Mouse (Mus musculus) adrenal gland, postnatal 4 days (tissue): Measurements from ENCODE around the gene Dgcr2. TPM values are rescaled to one million over a fixed set of nuclear protein-coding genes. Genes with fewer than 3 reads are reported as not detected.

Source experiments
- DNase-seq, 2 experiments: peaks; one replicate each; pipeline ENCODE4 v3.0.0; 2021 to 2022; ENCODE audit warnings: low spot score in 2 of 2, mixed read lengths in 2 of 2
- total RNA-seq, 2 experiments: library from RNA; stranded (reverse); gene quantifications; 2 replicates each; pipeline ENCODE4 v1.2.3; 2021

Gene Dgcr2
- total RNA-seq, 2 experiments from 2014 or later = 81.6 to 84.4 TPM

DNA sequence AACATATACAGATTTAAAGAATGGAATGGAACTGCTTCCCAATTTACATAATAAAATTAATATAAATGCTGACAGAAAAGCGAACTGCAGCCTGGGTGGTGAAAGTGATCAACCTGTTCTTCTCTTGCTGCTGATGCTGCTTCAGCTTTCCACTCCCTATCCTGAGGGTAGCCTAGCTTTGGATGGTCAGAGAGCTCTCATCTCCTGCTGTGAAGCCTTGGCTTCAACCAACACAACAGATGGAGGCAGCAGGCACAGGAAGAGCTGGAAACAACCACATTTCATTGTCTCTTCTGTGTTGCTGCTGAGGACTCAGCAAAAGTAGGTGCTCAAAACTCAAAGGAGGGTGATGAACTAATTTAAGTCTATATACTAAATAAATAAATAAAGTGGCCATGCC, 46.5 kb downstream of the Dgcr2 start:
- DNase-seq = no peak

DNA sequence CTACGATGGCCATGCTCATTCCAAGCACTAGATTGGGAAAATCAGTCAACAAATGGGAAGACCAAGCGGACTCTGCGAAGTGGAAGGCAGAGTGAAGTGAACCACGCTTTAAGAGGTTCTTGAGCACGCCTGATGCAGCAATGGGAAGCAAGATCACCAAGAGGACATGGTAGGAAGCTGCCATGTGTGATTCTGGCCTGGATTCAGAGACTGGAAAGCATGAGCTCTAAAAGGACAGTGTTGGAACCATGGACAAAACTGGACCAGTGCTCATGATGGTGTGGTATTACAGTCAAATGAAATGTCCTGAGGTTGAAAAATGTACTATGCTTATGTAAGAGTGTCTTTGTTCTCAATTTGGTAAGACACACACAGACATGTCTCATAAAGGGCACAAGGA, 47.0 kb downstream of the Dgcr2 start:
- no peak for DNase-seq

DNA sequence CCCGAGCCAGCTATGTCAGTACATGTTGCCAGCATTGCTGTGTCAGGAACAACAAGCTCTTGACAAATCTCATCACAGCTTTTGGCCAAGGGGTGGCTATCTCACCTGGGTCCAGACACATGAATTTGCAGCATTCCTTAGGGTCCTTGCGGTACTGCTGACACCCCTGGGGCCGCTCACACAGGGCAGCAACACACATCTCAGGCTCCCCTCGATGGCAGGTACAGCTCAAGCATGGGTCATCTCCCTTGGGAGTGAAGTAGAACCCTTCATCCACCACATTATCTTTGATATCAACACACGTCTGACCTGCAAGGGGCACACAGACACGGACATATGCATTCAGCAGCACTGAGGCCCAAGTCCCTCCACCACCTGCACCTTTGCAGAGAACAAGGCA, 48.9 kb downstream of the Dgcr2 start:
- DNase-seq = no peak

DNA sequence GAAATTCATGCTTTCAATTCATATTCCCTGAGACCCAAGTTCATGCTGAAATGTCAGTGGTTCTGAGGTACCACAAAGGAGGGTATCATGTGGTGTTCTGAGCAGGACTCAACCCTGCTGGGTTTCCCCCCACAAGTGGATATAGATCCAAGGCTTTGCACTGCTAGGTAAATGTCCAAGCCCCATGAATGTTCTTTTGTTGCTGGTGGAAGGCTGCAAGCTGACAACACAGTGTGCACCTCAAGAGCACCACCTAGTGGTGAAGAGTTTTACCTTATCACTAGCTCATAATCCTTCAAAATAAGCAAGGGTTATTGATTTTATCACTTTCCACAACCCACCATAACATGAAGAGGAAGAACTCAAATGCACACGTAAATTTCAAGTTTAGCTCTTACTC, 49.4 kb downstream of the Dgcr2 start:
- no peak for DNase-seq

DNA sequence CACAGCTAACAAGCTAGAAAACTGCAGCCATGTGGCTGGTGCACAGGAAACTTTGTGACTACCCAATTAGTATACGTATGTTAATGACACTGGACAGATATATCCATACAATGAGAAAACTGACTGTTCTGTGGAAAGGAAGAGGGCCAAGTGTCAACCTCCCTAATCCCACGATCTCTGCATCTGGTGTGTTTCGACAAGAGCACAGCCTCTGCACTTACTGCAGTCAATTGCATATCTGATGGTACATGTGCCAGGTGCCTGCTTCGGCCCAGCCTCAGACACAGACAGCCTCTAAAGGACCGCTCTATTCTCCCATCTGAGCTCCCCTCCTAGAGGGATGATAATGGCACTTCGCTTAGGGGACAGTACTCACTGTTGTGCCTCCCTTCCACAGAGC, 49.9 kb downstream of the Dgcr2 start:
- no peak for DNase-seq

DNA sequence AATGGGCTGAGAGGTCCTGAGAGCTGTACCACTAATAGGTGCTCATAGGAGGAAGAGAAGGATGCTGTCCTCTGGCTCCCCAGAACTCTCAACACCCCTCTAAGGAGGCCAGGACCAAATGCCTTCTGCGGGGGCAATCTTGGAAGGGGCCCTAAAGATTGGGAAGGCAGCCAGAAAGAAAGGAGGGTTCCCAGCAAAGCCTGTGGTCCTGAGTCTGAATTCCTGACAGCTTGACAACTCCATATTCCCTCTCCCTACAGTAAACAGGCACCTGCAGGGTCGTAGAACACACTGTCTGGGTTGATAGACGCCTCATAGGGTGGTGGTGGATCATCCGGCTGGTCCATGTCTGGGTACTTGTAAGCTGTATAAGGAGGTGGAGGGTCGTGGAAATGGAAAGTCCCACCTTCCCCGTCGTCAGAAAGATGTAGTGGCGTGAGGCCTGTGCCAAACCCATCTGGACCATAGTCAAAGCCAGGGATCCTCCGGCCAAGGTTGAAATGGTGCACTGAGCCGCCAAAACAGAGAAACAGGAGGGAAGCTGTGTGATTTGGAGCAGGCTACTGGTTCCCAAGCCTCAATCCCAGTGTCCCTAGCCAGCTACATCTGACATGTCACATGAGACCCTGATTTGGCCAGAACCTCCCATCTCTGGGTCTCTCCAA, 54.5 kb downstream of the Dgcr2 start:
- no peak for DNase-seq

DNA sequence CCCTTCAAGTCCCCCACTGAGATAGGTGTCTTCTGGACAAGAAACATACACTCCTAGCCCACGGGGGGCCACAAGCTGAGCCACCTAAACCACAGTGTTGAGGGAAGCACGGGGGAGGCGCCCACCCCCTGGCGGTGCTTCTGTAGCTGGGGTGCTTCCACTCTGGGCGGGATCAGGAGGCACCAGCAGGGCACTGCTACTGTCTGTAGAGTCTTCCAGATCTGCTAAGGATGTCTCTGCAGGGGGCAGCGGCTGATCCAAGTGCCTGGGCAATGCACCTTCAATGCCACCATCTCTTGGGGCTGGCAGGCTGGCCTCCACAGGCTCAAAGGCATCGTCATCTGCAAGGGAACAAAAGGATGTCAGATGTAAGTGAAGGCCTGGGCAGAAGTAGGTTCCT, 55.9 kb downstream of the Dgcr2 start:
- DNase-seq = no peak

DNA sequence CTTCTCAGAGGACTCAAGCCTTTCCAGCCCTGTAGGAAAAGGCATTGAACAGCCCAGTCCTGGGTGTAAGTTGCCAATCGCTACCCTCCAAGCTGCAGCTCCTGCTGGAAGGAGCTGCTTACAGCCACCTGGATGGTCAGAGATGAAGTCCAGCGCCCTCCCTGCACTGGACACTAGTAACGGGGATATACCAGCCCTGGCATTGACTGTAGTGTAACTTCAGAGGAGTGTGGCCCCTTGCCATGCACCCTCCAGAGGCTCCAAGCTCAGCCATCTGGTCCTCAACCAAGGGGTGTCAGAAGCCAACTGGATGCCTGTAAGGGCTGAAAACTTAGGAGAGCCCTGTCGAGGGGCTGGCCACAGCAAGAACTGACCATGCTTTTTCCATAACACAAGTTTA, 58.4 kb downstream of the Dgcr2 start:
- no peak for DNase-seq

DNA sequence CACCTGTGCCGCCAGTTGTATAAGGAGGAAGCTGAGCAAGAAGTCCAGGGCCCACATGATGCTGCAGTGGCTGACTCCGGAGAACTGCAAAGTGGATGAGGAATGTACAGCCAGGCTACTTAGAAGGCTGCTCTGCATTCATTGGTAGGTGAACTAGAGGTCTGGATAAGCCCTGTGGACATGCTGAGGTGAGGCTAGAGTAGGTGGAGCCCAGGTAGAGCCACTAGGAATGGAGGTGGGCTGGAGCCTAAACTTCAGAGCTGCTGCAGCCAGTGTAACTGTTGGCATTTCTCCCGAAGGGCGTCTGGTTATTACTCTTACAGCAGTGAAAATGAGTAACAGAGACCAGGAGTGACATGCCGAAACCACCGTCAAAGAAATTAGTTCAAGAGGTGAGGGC, 60.3 kb downstream of the Dgcr2 start, which contains the start of gene Car15:
Car15 (minus strand) TSS at position 314 of the 400 bp plus-strand sequence.
- DNase-seq = no peak

DNA sequence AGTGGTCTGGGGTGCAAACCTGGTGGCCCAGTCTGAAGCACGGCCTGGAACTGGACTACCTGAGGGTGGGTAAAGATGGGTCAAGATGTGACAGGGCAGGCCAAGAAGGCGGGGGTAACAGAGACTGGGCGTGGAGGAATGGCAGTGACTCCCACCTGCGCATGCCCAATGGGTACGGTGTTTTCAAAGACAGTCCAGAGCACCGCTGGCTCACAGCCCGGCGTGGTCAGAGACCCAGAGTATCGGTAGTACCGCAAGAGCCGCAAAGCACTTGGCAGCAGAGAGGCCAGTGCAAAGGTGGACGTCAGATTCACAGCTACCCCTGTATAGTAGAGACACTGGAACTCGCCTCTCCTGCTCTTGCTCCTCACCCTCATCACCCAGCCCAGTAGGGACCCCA, 62.9 kb downstream of the Dgcr2 start:
- DNase-seq = no peak

DNA sequence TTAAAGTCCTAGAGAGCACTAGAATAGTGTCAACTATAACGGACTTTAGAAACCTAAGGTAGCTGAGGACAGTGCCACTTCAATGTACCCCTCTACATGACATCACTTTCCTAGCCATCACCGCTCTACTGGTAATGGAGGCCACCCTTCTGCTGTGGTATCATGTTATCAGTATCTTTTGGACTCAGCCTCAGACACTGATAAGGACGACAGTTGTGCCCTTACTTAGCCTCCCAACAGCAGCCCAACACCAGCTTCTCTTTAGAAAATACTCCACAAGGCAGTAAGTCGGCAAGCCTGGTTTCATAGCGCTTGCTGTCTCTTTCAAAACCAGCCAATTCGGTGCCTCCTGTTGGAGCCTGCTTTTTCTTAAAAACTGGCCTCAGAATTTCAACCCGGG, 63.8 kb downstream of the Dgcr2 start:
- no peak for DNase-seq

DNA sequence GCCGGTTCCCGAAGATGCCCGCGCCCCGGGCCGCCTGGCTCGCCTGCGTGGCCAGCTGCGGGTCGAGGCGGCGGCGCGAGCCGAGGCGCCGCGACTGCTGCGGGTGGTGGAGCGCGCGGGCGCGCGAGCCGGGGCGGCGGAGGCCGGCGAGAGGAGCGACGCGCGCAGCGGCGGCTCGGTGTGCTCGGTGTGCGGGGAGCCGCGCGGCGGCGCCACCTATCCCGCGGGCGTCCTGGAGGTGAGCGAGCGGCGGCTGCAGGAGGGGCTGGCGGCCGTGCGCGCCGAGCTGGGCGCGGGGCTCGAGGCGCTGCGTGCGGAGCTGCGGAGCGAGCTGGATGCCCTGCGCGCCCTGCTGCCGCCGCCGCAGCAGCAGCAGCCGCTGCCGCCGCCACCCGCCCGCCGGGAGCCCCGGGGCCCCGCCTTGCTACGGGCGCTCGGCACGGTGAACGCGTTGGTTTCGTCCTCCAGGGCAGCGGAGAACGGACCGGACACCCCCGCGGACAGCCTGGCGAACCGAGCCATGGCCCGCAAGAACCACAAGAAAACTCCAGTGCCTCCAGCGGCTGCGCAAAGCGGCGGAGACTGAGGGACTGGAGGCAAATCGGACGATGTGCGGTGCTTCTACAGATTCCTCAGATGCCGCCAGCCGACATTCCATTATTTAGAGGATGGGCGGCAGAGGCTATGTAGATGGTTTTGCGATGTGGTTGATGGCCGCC, 64.5 kb downstream of the Dgcr2 start:
- no peak for DNase-seq

DNA sequence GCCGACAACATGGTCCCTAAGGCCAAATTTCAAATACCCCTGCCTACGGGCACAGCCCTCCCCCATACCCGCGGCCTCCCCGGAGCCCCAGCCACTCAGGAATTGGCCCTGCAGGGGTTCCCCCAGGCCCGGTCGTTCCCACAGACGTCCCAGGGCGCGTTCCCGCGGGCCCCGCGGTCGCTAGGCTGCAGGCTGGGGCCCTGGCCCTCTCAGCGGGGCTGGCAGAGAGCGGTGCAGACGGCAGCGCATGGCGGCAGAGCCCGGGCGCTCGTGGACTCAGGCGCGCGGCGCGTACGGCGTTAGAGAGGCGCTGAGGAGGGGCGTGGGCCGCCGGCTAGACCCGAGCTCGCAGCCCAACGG, 65.1 kb downstream of the Dgcr2 start:
- no peak for DNase-seq

DNA sequence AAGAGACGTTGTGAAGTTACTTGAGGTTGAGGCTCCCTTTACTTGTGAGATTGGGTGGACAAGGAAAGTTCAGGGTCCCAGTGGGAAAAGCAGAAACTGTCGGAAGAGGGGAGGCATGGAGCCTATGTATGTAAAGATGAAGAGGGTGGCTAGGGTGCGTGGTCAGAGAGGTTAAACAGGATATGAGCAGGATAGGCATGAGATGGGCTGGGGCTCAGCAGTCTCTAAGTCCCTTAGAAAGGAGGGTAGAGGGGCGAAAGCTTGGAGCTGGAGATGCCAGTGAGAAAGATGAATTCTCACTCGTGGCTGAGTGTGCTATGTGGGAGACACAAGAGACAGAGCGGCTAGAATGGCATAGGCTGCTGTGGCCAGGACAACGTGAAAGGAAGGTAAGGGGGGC, 65.5 kb downstream of the Dgcr2 start, which contains the start of gene B830017H08Rik:
B830017H08Rik (plus strand) TSS at position 301 of the 400 bp plus-strand sequence.
- DNase-seq = no peak

DNA sequence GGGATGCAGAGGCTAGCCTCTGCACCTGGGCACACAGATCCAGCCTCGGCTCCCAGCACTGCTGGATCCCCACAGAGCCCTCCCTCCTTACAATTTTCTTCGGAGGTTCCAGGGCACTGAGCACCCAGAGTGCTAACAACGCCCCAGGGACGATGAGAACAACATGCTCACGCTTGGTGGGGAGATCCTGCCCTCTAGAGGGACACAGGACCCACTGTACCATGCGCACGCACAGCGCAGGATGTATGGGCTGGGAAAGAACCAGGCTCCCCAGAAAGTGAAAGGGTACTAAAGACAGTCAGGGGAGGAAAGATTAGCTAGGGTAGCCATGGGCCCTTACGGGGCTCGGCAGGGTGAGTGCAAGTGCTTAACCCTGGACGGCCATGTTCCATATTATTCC, 66.6 kb downstream of the Dgcr2 start:
- no peak for DNase-seq

DNA sequence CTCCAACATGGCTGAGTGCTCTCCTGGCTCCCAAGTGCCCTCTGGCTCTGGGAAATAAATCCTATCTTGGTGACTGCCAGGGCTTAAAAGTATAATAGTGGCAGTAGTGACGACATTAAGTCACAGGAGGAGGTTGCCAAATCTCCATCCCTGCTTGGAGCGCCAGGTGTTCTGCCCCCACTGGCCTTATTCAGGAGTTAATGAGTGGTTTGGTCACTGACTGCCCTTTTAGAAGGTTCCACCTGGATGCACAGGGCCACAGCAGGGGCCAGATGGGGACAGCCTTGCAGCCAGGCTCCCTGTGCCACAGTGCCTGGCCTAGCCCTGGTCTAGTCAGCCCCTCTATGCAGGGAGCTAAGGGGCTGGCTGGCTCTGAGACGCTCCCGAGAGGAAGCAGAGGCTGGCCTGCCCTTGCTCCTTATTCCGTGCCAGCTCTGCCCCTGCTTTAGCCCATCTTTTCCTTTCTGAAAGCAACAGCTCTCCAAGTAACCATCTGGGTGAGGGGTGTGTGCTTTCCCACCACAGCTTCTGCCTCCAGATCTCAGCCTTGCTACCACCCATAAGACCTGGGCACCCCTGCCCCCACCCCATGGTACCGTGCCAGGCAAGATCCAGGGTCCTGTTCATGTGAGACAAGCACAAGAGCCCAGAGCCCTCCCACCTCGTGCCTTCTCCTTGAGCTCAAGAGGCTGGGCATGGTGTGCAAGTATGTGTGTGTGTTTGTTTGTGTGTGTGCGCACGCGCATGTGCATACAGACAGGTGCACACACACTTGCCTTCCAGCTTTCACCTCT, 67.8 kb downstream of the Dgcr2 start:
- DNase-seq = no peak

DNA sequence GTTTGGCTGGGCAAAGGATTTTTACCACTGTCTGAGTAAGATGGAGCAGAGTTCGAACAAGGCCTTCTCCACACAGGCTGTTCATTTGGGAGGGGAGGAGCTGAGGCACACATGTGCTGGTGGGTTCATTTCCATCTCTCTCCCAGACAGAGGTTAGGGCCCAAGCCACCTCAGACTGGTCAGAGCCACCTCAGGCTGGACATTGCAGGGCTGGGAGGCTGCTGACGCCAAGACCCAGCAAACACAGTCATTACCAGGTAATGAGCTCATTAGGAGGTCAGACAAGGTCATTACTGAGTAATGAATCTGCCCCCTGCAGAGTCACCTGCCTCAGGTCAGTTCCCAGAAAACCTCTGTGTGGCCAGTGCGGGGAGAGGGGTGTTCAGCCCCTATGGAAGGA, 69.5 kb downstream of the Dgcr2 start:
- no peak for DNase-seq

DNA sequence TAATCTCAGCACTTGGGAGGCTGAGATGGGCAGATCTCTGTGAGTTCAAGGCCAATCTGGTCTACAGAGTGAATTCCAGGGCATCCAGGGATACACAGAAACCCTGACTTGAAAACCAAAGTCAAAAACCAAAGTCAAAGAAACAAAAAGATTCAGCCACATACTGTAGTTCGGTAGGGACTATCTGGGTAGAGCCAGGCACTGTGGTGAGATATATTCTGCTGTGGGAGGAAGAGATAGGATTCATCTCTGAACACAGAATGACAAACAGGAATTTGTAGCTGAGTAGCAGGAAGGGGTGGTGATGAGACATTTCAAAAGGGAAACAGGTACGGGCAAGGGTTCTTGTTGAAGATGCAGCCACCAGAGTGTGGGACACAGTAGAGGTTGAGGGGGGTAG, 70.1 kb downstream of the Dgcr2 start:
- DNase-seq = no peak

DNA sequence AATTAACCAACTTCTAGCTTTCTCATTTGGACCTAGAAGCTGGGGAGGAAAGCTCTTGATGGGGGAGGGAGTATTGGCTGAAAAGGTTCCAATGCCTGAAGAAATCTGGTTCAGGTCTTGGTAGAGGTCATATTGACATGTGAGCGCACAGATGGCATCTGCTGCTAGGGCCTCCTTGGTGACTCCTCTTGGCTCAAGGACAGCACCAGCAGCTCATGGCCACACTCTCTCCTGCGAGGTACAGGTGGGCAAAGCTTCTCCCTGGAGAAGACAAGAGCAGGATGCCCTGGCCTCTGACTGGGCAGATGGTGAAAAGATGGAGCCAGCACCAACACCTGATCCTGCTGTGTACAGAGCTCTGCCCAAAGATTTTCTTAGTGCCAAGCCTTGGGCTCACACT, 71.9 kb downstream of the Dgcr2 start:
- no peak for DNase-seq

DNA sequence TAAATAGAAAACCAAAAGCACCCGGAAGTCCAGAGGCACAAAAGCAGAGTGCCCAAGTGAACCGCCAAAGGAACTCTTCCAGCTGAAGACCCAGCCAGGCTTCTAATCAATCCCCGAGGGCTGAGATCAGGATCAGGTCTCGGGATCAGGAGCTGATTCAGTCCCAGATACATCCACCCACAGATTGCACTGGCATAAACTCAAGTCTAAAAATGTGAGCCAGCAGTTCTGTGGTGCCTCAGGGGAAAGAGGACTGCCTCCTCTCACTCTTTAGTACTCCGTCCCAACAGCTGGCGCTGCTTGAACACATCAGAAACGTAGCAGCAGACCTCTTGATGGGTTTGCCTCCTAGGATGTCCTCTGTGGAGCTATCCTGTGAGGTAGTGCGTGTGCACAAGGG, 81.8 kb downstream of the Dgcr2 start:
- DNase-seq = no peak

DNA sequence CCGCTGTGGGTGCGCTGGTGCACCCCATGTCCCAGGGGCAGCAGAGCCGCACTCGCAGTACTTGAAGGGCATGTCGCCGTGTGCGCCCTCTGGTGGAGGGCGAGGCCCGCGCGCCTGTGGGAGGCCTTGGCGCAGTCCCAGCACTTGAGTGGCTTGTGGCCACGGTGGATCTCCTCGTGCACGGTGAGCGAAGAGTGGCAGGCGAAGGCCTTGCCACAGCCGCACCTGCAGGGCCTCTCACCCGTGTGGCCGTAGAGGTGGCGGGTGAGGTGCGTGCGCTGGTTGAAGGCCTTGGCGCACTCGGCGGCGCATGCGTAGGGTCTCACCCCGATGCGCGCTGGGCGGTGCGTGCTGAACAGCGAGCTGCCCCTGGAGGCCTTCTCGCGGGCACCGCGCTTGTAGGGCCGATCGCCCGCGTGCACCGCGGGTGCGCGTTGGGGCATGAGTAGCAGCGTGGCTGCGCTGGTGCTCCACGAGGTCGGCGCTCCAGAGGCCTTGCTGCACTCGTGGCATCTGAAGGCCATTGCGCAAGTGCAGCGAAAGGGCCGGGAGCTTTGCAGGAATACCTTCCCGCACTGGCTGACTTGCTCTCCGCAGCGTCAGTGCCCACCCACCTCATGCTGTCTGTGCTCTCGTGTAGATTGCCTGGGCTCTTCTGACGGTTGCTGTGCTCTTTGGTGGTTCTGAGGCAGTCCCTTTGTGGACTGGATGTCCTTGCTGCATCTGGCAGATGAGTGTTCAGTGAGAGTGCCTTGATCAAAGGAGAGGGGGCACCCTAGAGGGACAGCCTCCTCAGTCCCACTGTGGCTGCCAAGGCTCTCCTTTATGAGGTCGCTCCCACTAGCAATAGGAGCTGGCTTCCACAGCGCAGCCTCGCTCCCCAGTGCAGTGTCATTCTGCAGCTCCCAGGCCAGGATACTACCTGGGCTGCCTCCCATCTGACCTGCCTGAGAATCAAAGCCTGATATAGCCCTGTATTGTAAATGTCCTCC, 82.7 kb downstream of the Dgcr2 start:
- no peak for DNase-seq
